Comparison of ENCODE assay signal across 8 mouse cellular contexts in genomic region chr6:90707143-90707542, GRCm38 (mm10).
DNase-seq lines count a peak whose midpoint lies in the region; ATAC-seq lines count a peak whose summit lies in the region.

No protein-coding gene starts in this region.

- peaks cover 69% of the 10 kb centered on the region for H3K4me1 ChIP-seq in kidney, embryonic 15.5 days

- H3K9ac ChIP-seq in kidney, embryonic 15.5 days: no peak overlapping the region

- no peak overlapping the region for H3K4me2 ChIP-seq in kidney, embryonic 15.5 days

- H3K9me3 ChIP-seq in kidney, embryonic 15.5 days (replicated peaks): no peaks in the 10 kb centered on the region

- no peaks in the 10 kb centered on the region for H3K27me3 ChIP-seq in kidney, embryonic 15.5 days

- peak; percentile 40 for DNase-seq in adrenal gland, adult 2 months
- DNase-seq in adrenal gland, adult 18-20 months (ENCODE audit: low spot score in 2 of 2): no peak
- peak; percentile 66 to 78 for DNase-seq in lung, adult 18-20 months
- no peak for DNase-seq in lung, postnatal 14 days
- peak; percentile 36 to 42 for DNase-seq in spleen, postnatal 14 days (ENCODE audit: low spot score in 2 of 2)
- no peak for DNase-seq in cerebellum, postnatal 4 days (ENCODE audit: low spot score in 2 of 2)

- WGBS in kidney, embryonic 15.5 days: 81% methylated on average over 4 of the region's 4 CpGs

- no peak for ATAC-seq in kidney, embryonic 15.5 days (replicated peaks; ENCODE audit: low FRiP score)
- ATAC-seq in inflammation-experienced regulatory T-cells, adult 6 months: no peak

- H3K36me3 ChIP-seq in kidney, embryonic 15.5 days: no peaks in the 10 kb centered on the region

- 0 out of 2 replicates have a peak overlapping the region, but pooled peaks have one; percentile 49 for H3K27ac ChIP-seq in kidney, embryonic 15.5 days

- H3K4me3 ChIP-seq in kidney, embryonic 15.5 days (replicated peaks): no peak overlapping the region

Comparison
In these comparisons a context has a peak if more than half of its experiments do, and no peak if none do; other contexts are left out.
1. DNase-seq: peak in adrenal gland, adult 2 months (single experiment), lung, adult 18-20 months (2 of 2) and spleen, postnatal 14 days (2 of 2); none in adrenal gland, adult 18-20 months (0 of 2), lung, postnatal 14 days (single experiment) and cerebellum, postnatal 4 days (0 of 2).